Mouse (Mus musculus): ENCODE results near the gene Pcsk6.

DNA sequence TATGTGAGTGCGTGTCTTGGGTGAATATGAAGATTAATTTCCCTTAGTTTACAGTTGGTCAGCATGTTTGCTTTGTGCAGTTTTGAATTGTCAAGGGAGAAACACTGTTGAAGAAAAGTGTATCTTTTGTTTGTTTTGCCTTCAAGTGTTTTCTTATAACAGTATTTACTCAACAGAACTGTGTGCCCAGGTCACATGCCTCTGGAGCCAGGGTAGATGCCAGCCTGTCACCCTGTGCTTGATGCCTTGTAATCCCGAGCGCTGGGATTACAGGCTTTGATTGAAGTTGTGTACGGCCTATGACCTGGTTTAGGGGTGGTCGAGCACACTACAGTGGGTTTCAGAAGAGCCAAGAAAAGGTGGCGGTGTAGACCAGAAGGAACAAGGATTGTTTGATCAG, 222.2 kb downstream of the Pcsk6 start:
- TF ChIP-seq POLR2A (IDR thresholded peaks at IDR 0.05; ENCODE audit: low read depth, low read length): no peak
- no peak for TF ChIP-seq CTCF (IDR thresholded peaks at IDR 0.05; ENCODE audit: extremely low read depth, insufficient read depth, insufficient read length, insufficient replicate concordance)
